Mouse (Mus musculus) kidney, postnatal 0 days (tissue): ENCODE results near the gene Usp25. TPM values are rescaled to one million over a fixed set of nuclear protein-coding genes. Genes with fewer than 3 reads are reported as not detected.

ENCODE experiments used
- ATAC-seq: fragments of 200-750 bp; cut with Nextera tagmentation; replicated peaks from 2 replicates; pipeline ENCODE4 v1.8.0; 2017; ENCODE audit warnings: low read depth, moderate number of reproducible peaks, moderate TSS enrichment, moderate library complexity; ENCODE audit not compliant: low FRiP score
- DNase-seq: peaks from one replicate; pipeline ENCODE4 v3.0.0-alpha.2; 2016; ENCODE audit warnings: low spot score
- H3K27ac ChIP-seq: fragments of 300-500 bp; sonication (generic); 2 replicates; pipeline ENCODE4 v1.5.1; 2014; ENCODE audit warnings: mild to moderate bottlenecking
- H3K27me3 ChIP-seq: fragments of 300-500 bp; sonication (generic); 2 replicates; pipeline ENCODE4 v1.6.1; 2014; ENCODE audit warnings: low read length, mixed read lengths; ENCODE audit not compliant: insufficient read depth
- H3K36me3 ChIP-seq: fragments of 300-500 bp; sonication (generic); 2 replicates; pipeline ENCODE4 v1.6.1; 2014; ENCODE audit warnings: low read length, mixed read lengths; ENCODE audit not compliant: insufficient read depth
- H3K4me1 ChIP-seq: fragments of 300-500 bp; sonication (generic); replicated peaks from 2 replicates; pipeline ENCODE4 v1.6.1; 2014; ENCODE audit warnings: antibody characterized with exemption, low read length, mixed read lengths; ENCODE audit not compliant: insufficient read depth
- H3K4me2 ChIP-seq: fragments of 300-500 bp; sonication (generic); 2 replicates; pipeline ENCODE4 v1.6.1; 2014; ENCODE audit warnings: mild to moderate bottlenecking, low read length, moderate library complexity, mixed read lengths
- H3K4me3 ChIP-seq: fragments of 300-500 bp; sonication (generic); replicated peaks from 2 replicates; pipeline ENCODE4 v1.5.1; 2014; ENCODE audit warnings: low read depth, low read length
- H3K9ac ChIP-seq: fragments of 300-500 bp; sonication (generic); 2 replicates; pipeline ENCODE4 v1.6.1; 2014; ENCODE audit warnings: low read depth, low read length
- H3K9me3 ChIP-seq: fragments of 300-500 bp; sonication (generic); replicated peaks from 2 replicates; pipeline ENCODE4 v1.6.1; 2016; ENCODE audit warnings: low read length, inconsistent platforms, mixed read lengths
- CTCF ChIP-seq: IDR thresholded peaks from 2 replicates; pipeline ENCODE4 v1.5.1; 2016; ENCODE audit warnings: antibody characterized with exemption, low read depth, mild to moderate bottlenecking, moderate library complexity
- WGBS: fragments of 180-500 bp; shearing (Covaris S2); extraction: QIAGEN DNeasy Blood & Tissue Kit; methylation state at CpG from one replicate; pipeline ENCODE4 v1.1.7; 2014; 5-methylcytosine and 5-hydroxymethylcytosine counted together
- polyA plus RNA-seq: library from polyadenylated mRNA; unstranded; fragments of >200 nt; fragmentation: Nextera tagmentation; extraction: Ambion mirVana; gene quantifications from 2 replicates; pipeline ENCODE4 v1.2.1, GENCODE M21; 2015

The Usp25 gene
- polyA plus RNA-seq, 1 experiment from 2014 or later: 21.7 TPM

DNA sequence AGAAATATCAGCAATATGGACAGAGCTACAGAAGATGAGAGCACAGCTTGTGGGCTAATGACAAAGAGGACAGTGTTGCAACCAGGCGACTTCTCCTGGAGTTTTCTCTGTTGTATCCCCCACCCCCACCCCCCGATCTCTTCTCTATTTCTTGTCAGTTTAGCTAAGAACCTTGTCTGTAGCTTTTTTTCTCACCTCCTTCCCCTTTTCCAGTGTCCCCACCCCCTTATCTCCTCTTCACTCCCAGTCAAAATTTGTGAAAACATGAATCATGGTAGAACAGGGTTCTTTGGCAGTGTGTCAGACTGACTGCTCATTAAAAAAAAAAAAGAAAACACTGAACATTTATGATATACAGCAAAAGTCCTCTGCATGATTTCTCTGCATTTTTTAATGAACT lies 16.9 kb downstream of the Usp25 start:
- 47% methylated on average over 2 of the region's 2 CpGs for WGBS
- 0 out of 2 replicates have a peak, but pooled peaks cover 7% of the 10 kb centered on the region for H3K36me3 ChIP-seq
- ATAC-seq: no peak

DNA sequence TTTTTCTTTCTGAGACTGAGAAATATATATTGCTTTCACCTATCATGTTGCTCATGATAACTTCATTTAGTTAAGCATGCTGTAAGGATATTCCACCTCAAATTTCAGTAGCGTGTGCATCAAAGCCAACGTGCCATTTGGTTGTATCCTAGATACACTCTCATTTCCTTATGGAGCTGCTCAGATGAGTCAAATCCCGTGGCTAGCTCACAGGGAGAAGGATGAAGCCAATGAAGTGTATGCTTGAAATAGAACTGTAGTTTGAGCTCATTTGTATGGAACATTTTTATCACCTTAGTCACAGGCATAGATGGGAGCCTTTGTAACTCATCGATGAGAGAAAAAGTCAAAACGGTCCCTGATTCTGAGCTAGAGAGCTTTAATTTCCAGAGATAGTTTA lies 20.8 kb downstream of the Usp25 start:
- no peaks in the 10 kb centered on the region for H3K27me3 ChIP-seq
- no peak overlapping the region for H3K9ac ChIP-seq
- H3K4me2 ChIP-seq: no peak overlapping the region
- H3K9me3 ChIP-seq: no peaks in the 10 kb centered on the region
- DNase-seq (no peak), ATAC-seq (no peak)
- TF ChIP-seq CTCF: no peak
- no peaks in the 10 kb centered on the region for H3K4me1 ChIP-seq
- H3K36me3 ChIP-seq: 0 out of 2 replicates have a peak, but pooled peaks cover 13% of the 10 kb centered on the region
- no peak overlapping the region for H3K4me3 ChIP-seq
- WGBS: 85% methylated on average over 5 of the region's 5 CpGs
- no peak overlapping the region for H3K27ac ChIP-seq

More for the DNA sequence above, 16.9 kb downstream of the Usp25 start:
- Histone ChIP-seq H3K27ac (no peak overlapping the region), H3K4me1 (peaks cover 13% of the 10 kb centered on the region; the same call in 1 of the 2 replicates), H3K4me3 (no peak overlapping the region), H3K27me3 (no peaks in the 10 kb centered on the region), H3K4me2 (no peak overlapping the region), H3K9me3 (no peaks in the 10 kb centered on the region), H3K9ac (no peak overlapping the region)
- no peak for DNase-seq
- no peak for TF ChIP-seq CTCF

DNA sequence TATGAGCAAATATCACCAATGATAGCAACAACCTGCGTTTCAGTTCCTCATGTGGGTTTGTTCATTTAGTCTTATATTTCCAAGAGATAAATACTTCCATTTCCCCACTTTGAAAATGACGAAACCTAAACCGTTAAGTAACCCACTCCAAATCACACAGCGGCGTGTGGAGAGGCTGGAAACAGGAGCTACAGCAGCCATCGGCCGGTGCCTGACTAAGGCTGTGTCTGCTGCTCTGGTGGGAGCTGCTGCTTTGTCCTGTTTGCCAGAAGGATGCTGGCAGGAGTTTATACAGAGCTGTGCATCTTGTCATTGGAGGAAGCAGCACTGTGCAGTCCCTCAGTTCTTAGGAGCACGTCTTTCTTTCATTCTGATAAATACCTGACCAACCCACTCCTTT lies 21.2 kb downstream of the Usp25 start:
- H3K9me3 ChIP-seq: no peaks in the 10 kb centered on the region
- WGBS: 70% methylated on average over 8 of the region's 8 CpGs

DNA sequence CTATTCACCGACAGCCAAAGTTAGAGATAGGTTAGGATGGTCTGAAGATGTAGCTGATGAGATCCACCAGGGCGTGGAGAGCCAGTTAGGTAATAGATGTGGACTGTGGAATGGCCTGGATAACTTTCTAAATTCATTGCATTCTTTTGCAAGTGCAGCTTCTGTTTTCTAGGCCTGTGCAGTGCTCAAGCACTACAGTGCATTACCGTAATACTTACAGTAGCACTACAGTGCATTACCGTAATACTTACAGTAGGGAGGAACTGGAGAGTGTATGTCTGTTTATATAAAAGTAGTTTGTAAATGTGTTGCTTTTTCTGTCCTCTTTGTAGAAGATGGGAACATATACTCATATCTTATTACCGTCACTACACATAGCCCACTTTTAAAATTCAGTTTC lies 28.1 kb downstream of the Usp25 start:
- no peaks in the 10 kb centered on the region for H3K4me1 ChIP-seq
- no peaks in the 10 kb centered on the region for H3K27me3 ChIP-seq
- WGBS: 74% methylated on average over 5 of the region's 5 CpGs
- no peak overlapping the region for H3K27ac ChIP-seq
- 0 out of 2 replicates have a peak, but pooled peaks cover 13% of the 10 kb centered on the region for H3K36me3 ChIP-seq
- no peak overlapping the region for H3K4me3 ChIP-seq
- no peak for TF ChIP-seq CTCF
- DNase-seq (peak; percentile 49), ATAC-seq (0 out of 2 replicates have a peak, but pooled peaks have one; percentile 40)
- H3K9me3 ChIP-seq: no peaks in the 10 kb centered on the region
- no peak overlapping the region for H3K9ac ChIP-seq
- H3K4me2 ChIP-seq: no peak overlapping the region

More for the DNA sequence above, 21.2 kb downstream of the Usp25 start:
- Histone ChIP-seq H3K4me1 (no peaks in the 10 kb centered on the region), H3K27ac (no peak overlapping the region), H3K4me3 (no peak overlapping the region), H3K9ac (no peak overlapping the region), H3K27me3 (no peaks in the 10 kb centered on the region), H3K36me3 (0 out of 2 replicates have a peak, but pooled peaks cover 13% of the 10 kb centered on the region), H3K4me2 (no peak overlapping the region)
- ATAC-seq (no peak), DNase-seq (no peak)
- no peak for TF ChIP-seq CTCF

DNA sequence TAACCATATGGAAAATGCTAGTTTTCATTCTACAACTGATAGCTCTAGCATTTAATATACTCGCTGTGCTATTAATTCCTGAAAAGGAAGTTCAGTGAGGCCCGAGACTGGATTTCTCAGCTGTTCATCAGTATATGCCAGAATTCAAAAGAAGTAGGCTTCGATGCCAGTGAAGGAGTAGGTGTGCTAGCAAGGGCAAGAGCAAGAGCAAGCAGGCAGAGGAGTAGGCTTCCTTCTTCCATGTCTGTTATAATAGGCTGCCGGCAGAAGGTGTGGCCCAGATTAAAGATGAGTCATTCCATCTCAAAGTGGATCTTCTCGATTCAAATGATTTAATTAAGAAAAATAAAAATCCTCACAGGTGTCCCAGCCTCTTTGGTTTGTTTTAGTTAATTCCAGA lies 30.0 kb downstream of the Usp25 start:
- Histone ChIP-seq H3K9ac (no peak overlapping the region), H3K4me1 (no peaks in the 10 kb centered on the region), H3K36me3 (0 out of 2 replicates have a peak, but pooled peaks cover 5% of the 10 kb centered on the region), H3K4me3 (no peak overlapping the region), H3K4me2 (no peak overlapping the region), H3K9me3 (no peaks in the 10 kb centered on the region), H3K27me3 (no peaks in the 10 kb centered on the region), H3K27ac (no peak overlapping the region)
- ATAC-seq: no peak
- WGBS: 86% methylated on average over 5 of the region's 5 CpGs
- DNase-seq: no peak
- no peak for TF ChIP-seq CTCF

DNA sequence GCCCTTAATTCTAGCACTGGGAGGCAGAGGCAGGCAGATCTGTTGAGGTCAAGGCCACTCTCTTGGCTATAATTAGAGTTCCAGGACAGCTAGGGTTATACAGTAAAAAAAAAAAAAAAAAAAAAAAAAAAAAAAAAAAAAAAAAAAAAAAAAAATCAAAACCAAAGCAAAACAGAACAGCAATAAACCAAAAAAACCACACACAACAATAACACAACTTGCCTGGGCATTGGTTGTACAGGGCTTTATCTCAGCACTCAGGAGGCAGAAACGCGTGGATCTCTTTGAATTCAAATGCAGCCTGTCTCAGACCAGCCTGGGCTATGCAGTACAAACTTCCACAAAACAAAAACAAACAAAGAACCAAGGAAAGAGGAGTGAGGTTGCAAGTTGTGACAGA lies 40.7 kb downstream of the Usp25 start:
- DNase-seq (no peak), ATAC-seq (no peak)
- Histone ChIP-seq H3K27me3 (no peaks in the 10 kb centered on the region), H3K36me3 (peaks cover 17% of the 10 kb centered on the region), H3K4me1 (no peaks in the 10 kb centered on the region), H3K4me2 (no peak overlapping the region), H3K9me3 (no peaks in the 10 kb centered on the region), H3K4me3 (no peak overlapping the region), H3K27ac (no peak overlapping the region), H3K9ac (no peak overlapping the region)
- 98% methylated on average over 2 of the region's 2 CpGs for WGBS
- TF ChIP-seq CTCF: no peak
